ENCODE assay signal across 12 mouse cellular contexts in the genomic region with DNA sequence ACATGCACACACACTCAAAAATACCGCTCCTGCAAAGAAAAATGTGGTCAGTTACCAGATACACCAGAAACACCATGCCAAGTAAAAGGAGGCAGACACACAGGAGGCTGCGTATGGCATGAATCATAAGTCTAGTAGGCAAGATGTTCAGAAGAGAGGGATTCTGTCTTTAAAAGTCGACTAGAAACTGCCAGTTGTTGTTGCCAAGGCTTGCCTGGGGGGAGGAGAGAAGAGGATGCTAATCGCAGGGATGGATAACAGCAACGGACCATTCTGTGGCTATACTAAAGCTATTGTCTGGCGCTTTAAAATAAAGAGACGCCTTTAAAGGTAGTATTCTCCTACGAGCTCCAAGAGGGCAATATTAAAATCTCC. TPM values are rescaled to one million over a fixed set of nuclear protein-coding genes. Genes with fewer than 3 reads are reported as not detected.
DNase-seq lines count a peak whose midpoint lies in the region; ATAC-seq lines count a peak whose summit lies in the region.
"Had no signal": no experiment of that assay in that cellular context is flagged by ENCODE, and none has a peak within 500 bp of the region (broad histone marks: within the 10 kb centered on the region; RNA-seq: fewer than 3 reads in every experiment).

No protein-coding gene starts in this region.

- no peak overlapping the region for H3K9ac ChIP-seq in kidney, embryonic 15.5 days
- H3K9ac ChIP-seq in hindbrain, embryonic 14.5 days, result no peak overlapping the region
- H3K9ac ChIP-seq in stomach, embryonic 14.5 days (replicated peaks; ENCODE audit: low read depth, low read length), result no peak overlapping the region
- H3K9ac ChIP-seq: forebrain, embryonic 12.5 days; liver, embryonic 13.5 days had no signal

- ATAC-seq in kidney, embryonic 15.5 days (replicated peaks; ENCODE audit: low FRiP score), result 0 out of 2 replicates have a peak, but pooled peaks have one; percentile 4
- no peak for ATAC-seq in hindbrain, embryonic 14.5 days (ENCODE audit: low FRiP score)
- ATAC-seq in stomach, embryonic 14.5 days (ENCODE audit: insufficient number of reproducible peaks, insufficient read depth, low FRiP score, low read depth), result no peak
- ATAC-seq in monocyte, adult 5-6 weeks (replicated peaks; ENCODE audit: insufficient number of reproducible peaks, low FRiP score, low TSS enrichment, poor library complexity, severe bottlenecking), result no peak

- peaks cover 46% of the 10 kb centered on the region for H3K4me1 ChIP-seq in kidney, embryonic 15.5 days
- peaks cover 28% of the 10 kb centered on the region for H3K4me1 ChIP-seq in hindbrain, embryonic 14.5 days (replicated peaks; ENCODE audit: control insufficient read depth, insufficient read depth, low read length)
- H3K4me1 ChIP-seq in stomach, embryonic 14.5 days (ENCODE audit: control insufficient read depth, insufficient read depth, low read length), result peaks cover 37% of the 10 kb centered on the region

- H3K36me3 ChIP-seq in kidney, embryonic 15.5 days, result no peaks in the 10 kb centered on the region
- H3K36me3 ChIP-seq in hindbrain, embryonic 14.5 days (replicated peaks; ENCODE audit: control insufficient read depth, insufficient read depth), result no peaks in the 10 kb centered on the region
- no peaks in the 10 kb centered on the region for H3K36me3 ChIP-seq in stomach, embryonic 14.5 days (ENCODE audit: control insufficient read depth, insufficient read depth, low read length)
- H3K36me3 ChIP-seq: forebrain, embryonic 12.5 days; liver, embryonic 13.5 days had no signal

- peak overlapping the region; percentile 30; the same call in 1 of the 2 replicates for H3K4me2 ChIP-seq in kidney, embryonic 15.5 days
- 0 out of 2 replicates have a peak overlapping the region, but pooled peaks have one; percentile 4 for H3K4me2 ChIP-seq in hindbrain, embryonic 14.5 days (replicated peaks)
- peak overlapping the region; percentile 28 for H3K4me2 ChIP-seq in stomach, embryonic 14.5 days (replicated peaks; ENCODE audit: low read depth, low read length)
- H3K4me2 ChIP-seq: forebrain, embryonic 12.5 days; liver, embryonic 13.5 days had no signal

- WGBS in kidney, embryonic 15.5 days, result 39% methylated on average over 8 of the region's 8 CpGs
- WGBS in hindbrain, embryonic 14.5 days, result 46% methylated on average over 8 of the region's 8 CpGs
- WGBS in stomach, embryonic 14.5 days, result 20% methylated on average over 8 of the region's 8 CpGs

- peak; percentile 15 for DNase-seq in adrenal gland, postnatal 25 days
- DNase-seq in adrenal gland, adult 18-20 months (ENCODE audit: low spot score in 2 of 2), result no peak
- DNase-seq in kidney, postnatal 10 days, result no peak
- DNase-seq in hindbrain, embryonic 14.5 days (ENCODE audit: low spot score), result no peak
- no peak for DNase-seq in left cerebral cortex, postnatal 36 days (ENCODE audit: low spot score in 2 of 2)
- DNase-seq: cerebellum, adult 9-11 months; liver, embryonic 13.5 days; right cerebral cortex, postnatal 4 days had no signal

- intact Hi-C loops in left cerebral cortex, postnatal 36 days (cut with DNase I), result no loop called here

- no peaks in the 10 kb centered on the region for H3K27me3 ChIP-seq in kidney, embryonic 15.5 days
- no peaks in the 10 kb centered on the region for H3K27me3 ChIP-seq in hindbrain, embryonic 14.5 days (ENCODE audit: control insufficient read depth, insufficient read depth, low read length)
- no peaks in the 10 kb centered on the region for H3K27me3 ChIP-seq in stomach, embryonic 14.5 days (ENCODE audit: control insufficient read depth, insufficient read depth, low read length)
- H3K27me3 ChIP-seq: forebrain, embryonic 12.5 days; liver, embryonic 13.5 days had no signal

- H3K9me3 ChIP-seq in kidney, embryonic 15.5 days (replicated peaks), result no peaks in the 10 kb centered on the region
- no peaks in the 10 kb centered on the region for H3K9me3 ChIP-seq in hindbrain, embryonic 14.5 days (ENCODE audit: control insufficient read depth, low read length)
- H3K9me3 ChIP-seq in stomach, embryonic 14.5 days (ENCODE audit: control insufficient read depth, low read depth, low read length), result no peaks in the 10 kb centered on the region
- H3K9me3 ChIP-seq: forebrain, embryonic 12.5 days; liver, embryonic 13.5 days had no signal

- no peak overlapping the region for H3K27ac ChIP-seq in kidney, embryonic 15.5 days
- no peak overlapping the region for H3K27ac ChIP-seq in hindbrain, embryonic 14.5 days
- no peak overlapping the region for H3K27ac ChIP-seq in stomach, embryonic 14.5 days (ENCODE audit: low read length)
- H3K27ac ChIP-seq: forebrain, embryonic 12.5 days; liver, embryonic 13.5 days had no signal

- H3K4me3 ChIP-seq in kidney, embryonic 15.5 days (replicated peaks), result no peak overlapping the region
- H3K4me3 ChIP-seq in hindbrain, embryonic 14.5 days (replicated peaks; ENCODE audit: low read length), result no peak overlapping the region
- H3K4me3 ChIP-seq in stomach, embryonic 14.5 days (ENCODE audit: low read depth, low read length), result no peak overlapping the region
- H3K4me3 ChIP-seq: forebrain, embryonic 12.5 days; liver, embryonic 13.5 days had no signal

RNA-seq across cellular contexts. Expression of gene Mb21d2, which starts 49.2 kb away (rescaled TPM):
- total RNA-seq in adrenal gland, postnatal 25 days (2021), result 12.7 and 15.1 TPM in 2 replicates
- 1 to 10 TPM; 6.8 to 9.9 TPM for total RNA-seq in adrenal gland, adult 18-20 months (2021)
- 6.7 and 8.0 TPM in 2 replicates for polyA plus RNA-seq in kidney, embryonic 15.5 days (2015; fragmentation: Nextera tagmentation; extraction: Ambion mirVana)
- 19.5 and 23.0 TPM in 2 replicates for polyA plus RNA-seq in hindbrain, embryonic 14.5 days (2014; fragmentation: Nextera tagmentation; extraction: Ambion mirVana)
- polyA plus RNA-seq in stomach, embryonic 14.5 days (2014; fragmentation: Nextera tagmentation; extraction: Ambion mirVana), result 8.4 and 8.7 TPM in 2 replicates
- not detected in 3 replicates for total RNA-seq in monocyte, adult 5-6 weeks (2017)
- total RNA-seq in left cerebral cortex, postnatal 36 days (2021), result 10 to 100 TPM; 35.8 to 44.1 TPM
